Mouse (Mus musculus) spleen, adult 2 months (tissue): Measurements from ENCODE around the gene Tuba3a.

ENCODE experiments used
- CTCF ChIP-seq: fragments of 200-500 bp; IDR thresholded peaks from 2 replicates; pipeline ENCODE4 v1.5.1; 2011; ENCODE audit warnings: mild to moderate bottlenecking, inconsistent platforms; ENCODE audit not compliant: insufficient read depth, insufficient read length, insufficient replicate concordance; ENCODE audit errors: extremely low read depth
- POLR2A ChIP-seq: fragments of 200-500 bp; IDR thresholded peaks from 2 replicates; pipeline ENCODE4 v1.6.1; 2011; ENCODE audit warnings: low read depth, low read length, inconsistent platforms

DNA sequence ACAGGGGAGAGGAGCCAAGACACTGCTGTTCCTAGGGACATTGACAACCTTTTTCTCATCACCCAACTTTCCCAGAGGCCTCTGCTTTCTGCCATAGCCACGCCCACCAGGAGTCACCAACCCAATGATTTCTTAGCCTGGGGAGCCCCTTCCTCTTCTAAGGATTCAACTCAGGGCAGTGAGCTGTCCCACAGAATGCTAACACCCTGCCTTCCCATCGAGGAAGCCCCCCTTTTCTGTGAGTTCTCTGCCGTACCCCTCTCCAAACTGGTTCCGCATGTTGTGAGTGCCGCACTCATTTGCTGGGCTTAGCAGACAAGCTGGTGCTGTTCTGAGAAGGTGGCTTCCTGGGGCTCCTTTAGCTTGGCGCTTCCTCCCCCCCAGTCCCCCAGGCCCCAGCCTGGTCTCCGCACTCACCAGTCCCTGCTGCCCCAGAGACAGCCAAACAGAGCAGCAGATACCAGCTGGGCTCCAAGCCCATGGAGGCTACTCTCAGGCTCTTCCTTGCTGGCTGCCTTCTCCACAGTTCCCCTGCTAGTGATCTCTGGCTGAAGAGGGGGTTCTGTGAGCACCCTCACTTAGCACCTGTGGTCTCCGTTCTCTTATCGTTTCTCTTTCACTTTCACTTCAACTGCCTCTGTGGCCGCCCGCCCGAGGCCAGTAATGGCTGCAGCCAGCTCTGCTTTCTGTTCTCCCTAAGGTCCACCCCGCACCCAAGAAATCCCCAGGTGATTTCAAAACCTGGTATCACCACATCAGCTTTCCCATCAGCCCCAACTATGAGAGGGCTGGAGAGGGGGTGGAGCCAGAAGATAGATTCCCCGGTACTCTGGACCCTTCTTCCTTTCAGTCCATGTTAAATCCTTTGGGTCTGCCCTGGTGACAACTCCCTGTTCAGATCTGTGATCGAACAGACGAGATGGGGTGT lies 54.5 kb downstream of the Tuba3a start, which contains the start of gene Tapbpl:
- no peak; the same call in none of the 2 replicates for TF ChIP-seq POLR2A
- no peak for TF ChIP-seq CTCF
